Mouse (Mus musculus): Measurements from ENCODE around the gene Rnf216.

GRCm38 (mm10) chr5:142984271-142984670 lies 128.5 kb downstream of the Rnf216 start:
- no peak for TF ChIP-seq GABPA (IDR thresholded peaks at IDR 0.05; ENCODE audit: low read depth, low read length)
- no peak for TF ChIP-seq CTCF (IDR thresholded peaks at IDR 0.05 in 2 of 3, conservative IDR thresholded peaks at IDR 0.05 in 1 of 3; ENCODE audit: control insufficient read depth in 1 of 3, insufficient read depth in 1 of 3, low read depth in 2 of 3, low read length in 3 of 3, poor library complexity in 1 of 3, severe bottlenecking in 1 of 3)
- TF ChIP-seq POLR2A (IDR thresholded peaks at IDR 0.05; ENCODE audit: control insufficient read depth in 1 of 2, insufficient read depth in 1 of 2, low read depth in 1 of 2, low read length in 2 of 2, poor library complexity in 1 of 2), result no peak
- no peak for TF ChIP-seq E2F4 (IDR thresholded peaks at IDR 0.05; ENCODE audit: borderline replicate concordance, low read depth, low read length)
- no peak for TF ChIP-seq BHLHE40 (IDR thresholded peaks at IDR 0.05; ENCODE audit: borderline replicate concordance, low read depth, low read length)
- TF ChIP-seq ZNF384 (IDR thresholded peaks at IDR 0.05; ENCODE audit: low read depth, low read length), result no peak
